Mouse (Mus musculus) forebrain, embryonic 14.5 days (tissue): ENCODE data around the gene Crb1. TPM values are rescaled to one million over a fixed set of nuclear protein-coding genes. Genes with fewer than 3 reads are reported as not detected.
"Not testable (repeated sequence)": the region's sequence is repeated elsewhere in the genome, so short reads cannot be mapped to it uniquely, and the experiment has no call there.

Experiments
- ATAC-seq: fragments of 200-750 bp; cut with Nextera tagmentation; 2 replicates; pipeline ENCODE4 v1.8.0; 2017; ENCODE audit warnings: mild to moderate bottlenecking, moderate library complexity
- DNase-seq: peaks from one replicate; pipeline ENCODE4 v3.0.0-alpha.2; 2015; ENCODE audit warnings: low spot score
- H3K27ac ChIP-seq: fragments of 300-500 bp; sonication (generic); 2 replicates; pipeline ENCODE4 v1.5.1; 2014; ENCODE audit warnings: low read depth, mild to moderate bottlenecking, control low read depth, low read length, moderate library complexity
- H3K27me3 ChIP-seq: fragments of 300-500 bp; sonication (generic); replicated peaks from 2 replicates; pipeline ENCODE4 v1.6.1; 2014; ENCODE audit warnings: low read length, control low read depth, mixed read lengths; ENCODE audit not compliant: control insufficient read depth, insufficient read depth
- H3K36me3 ChIP-seq: fragments of 300-500 bp; sonication (generic); 2 replicates; pipeline ENCODE4 v1.6.1; 2014; ENCODE audit warnings: low read length, control low read depth; ENCODE audit not compliant: control insufficient read depth, insufficient read depth
- H3K4me1 ChIP-seq: fragments of 300-500 bp; sonication (generic); 2 replicates; pipeline ENCODE4 v1.6.1; 2014; ENCODE audit warnings: antibody characterized with exemption, low read length, control low read depth; ENCODE audit not compliant: control insufficient read depth, insufficient read depth
- H3K4me2 ChIP-seq: fragments of 300-500 bp; sonication (generic); 2 replicates; pipeline ENCODE4 v1.6.1; 2014; ENCODE audit warnings: mild to moderate bottlenecking, control low read depth, low read length
- H3K4me3 ChIP-seq: fragments of 300-500 bp; sonication (generic); 2 replicates; pipeline ENCODE4 v1.5.1; 2014; ENCODE audit warnings: low read depth, low read length, control low read depth
- H3K9ac ChIP-seq: fragments of 300-500 bp; sonication (generic); 2 replicates; pipeline ENCODE4 v1.6.1; 2014; ENCODE audit warnings: mild to moderate bottlenecking, low read length, control low read depth, moderate library complexity
- H3K9me3 ChIP-seq: fragments of 300-500 bp; sonication (generic); replicated peaks from 2 replicates; pipeline ENCODE4 v1.6.1; 2016; ENCODE audit warnings: low read length, control low read depth, mixed read lengths; ENCODE audit not compliant: control insufficient read depth
- WGBS: fragments of 180-500 bp; shearing (Covaris S2); extraction: QIAGEN DNeasy Blood & Tissue Kit; methylation state at CpG from one replicate; pipeline ENCODE4 v1.1.7; 2014; 5-methylcytosine and 5-hydroxymethylcytosine counted together
- polyA plus RNA-seq: library from polyadenylated mRNA; unstranded; fragments of >200 nt; fragmentation: Nextera tagmentation; extraction: Ambion mirVana; gene quantifications from 2 replicates; pipeline ENCODE4 v1.2.1, GENCODE M21; 2014

The Crb1 gene
- polyA plus RNA-seq, 1 experiment from 2014 or later: 1.8 TPM

DNA sequence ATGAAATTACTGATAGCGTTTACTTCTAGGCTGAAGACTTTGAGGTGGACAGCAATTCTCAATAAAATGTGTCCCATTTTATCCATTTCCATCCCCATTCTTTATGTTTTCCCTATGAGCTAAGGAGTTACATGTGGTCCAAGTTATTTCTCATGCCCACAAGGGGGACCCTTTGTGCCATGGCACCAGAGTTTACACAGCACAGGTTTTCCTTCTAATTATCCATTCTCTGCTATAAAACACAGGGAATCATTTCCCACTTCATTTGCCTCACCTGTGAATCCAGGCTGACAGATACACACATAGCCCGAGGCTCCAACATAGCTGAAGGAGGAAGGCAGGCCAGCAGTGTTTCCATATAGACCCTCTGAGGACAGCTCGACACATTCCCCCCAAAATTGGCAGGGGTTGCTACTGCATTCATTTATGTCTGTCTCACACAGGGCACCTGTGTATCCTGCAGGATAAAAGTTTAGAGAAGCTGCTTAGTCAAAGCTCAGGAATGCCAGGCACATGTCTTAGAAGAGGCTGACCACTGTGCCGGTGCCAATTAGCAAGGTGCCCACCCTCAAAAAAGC lies 62.5 kb downstream of the Crb1 start:
- DNase-seq: peak; percentile 50
- Histone ChIP-seq H3K4me3 (no peak overlapping the region), H3K27ac (no peak overlapping the region), H3K9ac (no peak overlapping the region), H3K36me3 (no peaks in the 10 kb centered on the region), H3K9me3 (no peaks in the 10 kb centered on the region), H3K27me3 (no peaks in the 10 kb centered on the region), H3K4me2 (no peak overlapping the region), H3K4me1 (no peaks in the 10 kb centered on the region)
- 72% methylated on average over 4 of the region's 4 CpGs for WGBS
- peak; percentile 69; the same call in 1 of the 2 replicates for ATAC-seq

DNA sequence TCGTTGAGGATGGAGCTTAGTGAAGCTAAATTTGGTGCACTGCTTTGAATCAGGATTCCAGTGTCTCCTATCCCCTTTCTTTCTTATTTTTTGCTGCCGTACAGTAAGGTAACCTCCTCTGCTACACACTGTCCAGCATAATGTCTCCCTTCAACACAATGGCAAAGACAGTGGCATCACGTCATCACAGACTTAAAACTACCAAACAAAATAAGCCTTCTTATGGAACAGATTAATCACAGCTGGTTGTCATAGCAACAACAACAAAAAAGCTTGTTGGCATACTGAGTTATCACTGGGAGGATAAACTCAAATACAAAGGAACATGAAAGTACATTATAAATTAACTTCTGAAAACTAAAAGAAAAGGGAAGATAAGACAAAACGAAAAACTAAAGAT lies 68.0 kb downstream of the Crb1 start:
- Histone ChIP-seq H3K4me2 (no peak overlapping the region), H3K36me3 (no peaks in the 10 kb centered on the region), H3K4me1 (no peaks in the 10 kb centered on the region), H3K9me3 (no peaks in the 10 kb centered on the region), H3K27ac (no peak overlapping the region), H3K27me3 (no peaks in the 10 kb centered on the region), H3K9ac (no peak overlapping the region), H3K4me3 (no peak overlapping the region)
- WGBS: 50% methylated on average over 4 of the region's 4 CpGs
- ATAC-seq: no peak
- DNase-seq: peak; percentile 34

DNA sequence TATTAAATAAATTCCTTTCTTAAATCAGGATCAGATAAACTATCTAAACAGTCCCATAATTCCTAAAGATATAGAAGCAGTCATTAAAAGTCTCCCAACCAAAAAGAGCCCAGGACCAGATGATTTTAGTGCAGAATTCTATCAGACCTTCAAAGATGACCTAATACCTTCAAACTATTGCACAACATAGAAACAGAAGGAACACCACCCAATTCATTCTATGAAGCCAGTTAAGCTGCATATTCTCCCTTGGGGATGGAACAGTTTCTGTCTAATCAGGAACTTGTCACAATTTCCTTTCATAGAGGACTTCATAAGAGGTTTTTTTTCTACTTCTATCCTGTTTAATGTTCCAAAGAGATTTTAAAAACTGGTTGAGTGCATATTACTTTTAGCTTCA lies 74.4 kb downstream of the Crb1 start:
- not testable (repeated sequence) for H3K4me2 ChIP-seq, H3K27me3 ChIP-seq, DNase-seq, H3K9me3 ChIP-seq, H3K4me3 ChIP-seq, H3K36me3 ChIP-seq, H3K9ac ChIP-seq, ATAC-seq, H3K4me1 ChIP-seq, H3K27ac ChIP-seq

DNA sequence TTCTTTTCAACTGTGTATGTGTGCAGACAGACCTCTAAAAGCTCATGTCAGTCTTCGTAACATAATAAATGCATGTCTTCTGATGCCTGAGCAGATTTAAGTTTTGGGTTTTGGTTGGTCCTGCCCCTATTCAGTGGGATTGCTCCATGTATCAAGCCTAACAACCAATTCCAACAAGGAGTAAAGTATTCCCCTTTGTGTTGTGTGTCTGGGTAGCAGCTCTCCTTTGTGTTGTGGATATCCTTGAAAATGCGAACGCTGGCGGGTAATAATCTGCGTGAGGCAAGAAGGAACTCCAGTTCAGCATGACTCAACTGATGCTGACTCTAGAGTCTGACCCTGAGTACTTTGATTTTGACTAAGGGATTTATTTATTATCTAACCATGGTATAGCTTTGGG lies 75.1 kb downstream of the Crb1 start:
- no peak overlapping the region for H3K4me2 ChIP-seq
- no peaks in the 10 kb centered on the region for H3K9me3 ChIP-seq
- H3K4me1 ChIP-seq: 0 out of 2 replicates have a peak, but pooled peaks cover 3% of the 10 kb centered on the region
- H3K4me3 ChIP-seq: no peak overlapping the region
- no peaks in the 10 kb centered on the region for H3K27me3 ChIP-seq
- no peaks in the 10 kb centered on the region for H3K36me3 ChIP-seq
- no peak for ATAC-seq
- H3K9ac ChIP-seq: no peak overlapping the region
- no peak overlapping the region for H3K27ac ChIP-seq
- no peak for DNase-seq
- 45% methylated on average over 5 of the region's 5 CpGs for WGBS

DNA sequence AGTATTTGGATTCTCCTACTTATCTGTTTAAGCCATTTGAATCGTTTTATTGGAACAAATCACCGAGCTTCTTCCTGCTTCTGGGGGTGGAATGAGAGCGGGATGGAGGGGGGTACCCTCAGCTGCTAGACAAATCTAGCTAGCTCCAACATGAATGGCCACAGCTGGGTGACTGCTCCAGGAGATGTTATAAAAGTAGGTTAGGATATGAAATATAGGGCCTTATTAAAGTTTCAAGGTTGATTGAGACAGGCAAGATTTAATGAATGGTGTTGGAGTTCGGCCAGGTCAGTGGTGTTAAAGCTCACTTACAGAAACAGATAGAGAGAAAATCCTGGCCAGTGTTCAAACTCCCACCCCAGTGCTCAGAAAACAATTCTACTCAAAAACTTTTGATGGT lies 84.9 kb downstream of the Crb1 start:
- Histone ChIP-seq H3K36me3 (no peaks in the 10 kb centered on the region), H3K9me3 (no peaks in the 10 kb centered on the region), H3K4me2 (no peak overlapping the region), H3K9ac (no peak overlapping the region), H3K27ac (no peak overlapping the region), H3K4me3 (no peak overlapping the region), H3K27me3 (no peaks in the 10 kb centered on the region), H3K4me1 (no peaks in the 10 kb centered on the region)
- ATAC-seq: peak; percentile 46; the same call in 1 of the 2 replicates
- DNase-seq: peak; percentile 15
- WGBS: 53% methylated on average over 4 of the region's 4 CpGs

DNA sequence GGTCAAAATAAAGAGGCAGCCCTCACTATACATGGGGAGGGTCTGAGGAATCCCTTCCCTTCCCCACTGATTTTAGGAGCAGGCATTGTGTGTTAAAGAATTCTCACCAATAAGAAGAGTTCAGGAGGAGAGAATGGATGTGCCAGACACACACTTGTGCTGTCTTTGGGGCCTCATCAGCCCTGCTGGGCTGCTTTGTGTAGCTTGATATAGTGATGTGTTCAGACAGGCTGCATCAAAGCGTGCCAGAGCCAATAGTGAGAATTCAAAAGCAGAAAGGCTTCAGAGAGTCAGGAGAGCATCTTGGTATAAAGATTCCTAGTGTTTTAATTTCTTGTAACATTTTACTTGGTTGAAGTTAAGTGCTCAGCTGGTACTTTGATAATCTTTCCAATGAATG lies 85.3 kb downstream of the Crb1 start:
- no peak overlapping the region for H3K9ac ChIP-seq
- H3K27me3 ChIP-seq: no peaks in the 10 kb centered on the region
- H3K27ac ChIP-seq: no peak overlapping the region
- H3K4me3 ChIP-seq: no peak overlapping the region
- H3K9me3 ChIP-seq: no peaks in the 10 kb centered on the region
- DNase-seq (peak; percentile 49), ATAC-seq (peak; percentile 71)
- H3K4me2 ChIP-seq: no peak overlapping the region
- no peaks in the 10 kb centered on the region for H3K36me3 ChIP-seq
- WGBS: 22% methylated on average over 1 of the region's 1 CpGs
- no peaks in the 10 kb centered on the region for H3K4me1 ChIP-seq

DNA sequence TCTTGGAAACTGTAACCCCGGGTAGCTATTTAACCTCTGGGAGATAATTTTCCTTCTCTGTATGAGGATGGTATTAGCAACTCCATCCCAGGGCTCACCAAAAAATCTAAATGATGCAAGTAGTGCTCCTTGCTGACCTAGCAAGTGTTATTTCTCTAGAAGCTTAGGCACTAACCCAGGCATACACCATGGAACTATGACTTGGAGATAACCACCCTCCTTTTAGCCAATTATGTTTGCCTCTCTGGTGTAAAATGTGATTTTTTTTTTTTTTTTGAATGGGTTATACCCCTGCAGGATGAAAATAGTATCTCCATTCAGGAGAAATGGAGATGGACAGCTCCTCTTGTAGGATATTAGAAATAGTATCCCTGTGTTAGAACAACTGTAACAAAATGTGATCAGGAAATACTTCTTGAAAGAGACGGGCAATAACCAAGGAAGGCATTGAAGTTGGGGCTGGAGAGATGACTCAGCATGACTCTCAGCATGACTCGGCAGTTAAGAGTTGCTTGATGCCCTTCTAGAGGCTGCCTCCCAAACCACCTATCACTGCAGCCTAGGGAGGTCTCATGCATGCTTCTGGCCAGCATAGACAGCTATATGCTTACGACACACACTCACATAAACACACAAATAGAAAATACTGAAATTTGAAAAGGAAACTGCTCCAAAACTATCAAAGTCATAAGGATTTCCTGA lies 100.1 kb downstream of the Crb1 start:
- 90% methylated on average over 4 of the region's 4 CpGs for WGBS

DNA sequence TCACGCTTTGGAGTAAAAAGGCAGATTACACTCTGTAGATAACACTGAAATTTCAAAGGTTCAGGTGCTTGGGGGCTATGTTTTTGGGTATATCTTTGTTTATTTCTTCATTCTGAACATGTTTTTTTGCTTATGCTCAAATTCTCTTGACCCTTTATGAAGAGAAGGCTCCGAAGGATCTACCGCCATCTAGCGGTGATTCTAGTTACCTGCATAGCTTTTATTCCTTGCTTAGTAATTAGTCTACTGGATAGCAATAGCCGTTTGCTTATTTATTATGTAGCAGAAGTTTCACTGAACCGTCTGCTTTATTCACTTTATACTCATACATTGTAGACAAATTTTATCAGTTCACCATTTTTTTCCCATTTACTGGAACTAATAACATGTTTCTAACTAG lies 109.1 kb downstream of the Crb1 start:
- ATAC-seq (peak; percentile 77), DNase-seq (peak; percentile 92)
- H3K4me1 ChIP-seq: no peaks in the 10 kb centered on the region
- no peak overlapping the region for H3K4me2 ChIP-seq
- no peak overlapping the region for H3K9ac ChIP-seq
- H3K9me3 ChIP-seq: no peaks in the 10 kb centered on the region
- H3K36me3 ChIP-seq: no peaks in the 10 kb centered on the region
- no peak overlapping the region for H3K27ac ChIP-seq
- 19% methylated on average over 6 of the region's 6 CpGs for WGBS
- H3K27me3 ChIP-seq: no peaks in the 10 kb centered on the region
- no peak overlapping the region for H3K4me3 ChIP-seq

More for the DNA sequence above, 100.1 kb downstream of the Crb1 start:
- H3K27me3 ChIP-seq: no peaks in the 10 kb centered on the region
- no peaks in the 10 kb centered on the region for H3K36me3 ChIP-seq
- H3K9me3 ChIP-seq: no peaks in the 10 kb centered on the region
- no peak overlapping the region for H3K27ac ChIP-seq
- no peaks in the 10 kb centered on the region for H3K4me1 ChIP-seq
- no peak overlapping the region for H3K4me2 ChIP-seq
- DNase-seq (no peak), ATAC-seq (no peak)
- H3K9ac ChIP-seq: no peak overlapping the region
- no peak overlapping the region for H3K4me3 ChIP-seq

DNA sequence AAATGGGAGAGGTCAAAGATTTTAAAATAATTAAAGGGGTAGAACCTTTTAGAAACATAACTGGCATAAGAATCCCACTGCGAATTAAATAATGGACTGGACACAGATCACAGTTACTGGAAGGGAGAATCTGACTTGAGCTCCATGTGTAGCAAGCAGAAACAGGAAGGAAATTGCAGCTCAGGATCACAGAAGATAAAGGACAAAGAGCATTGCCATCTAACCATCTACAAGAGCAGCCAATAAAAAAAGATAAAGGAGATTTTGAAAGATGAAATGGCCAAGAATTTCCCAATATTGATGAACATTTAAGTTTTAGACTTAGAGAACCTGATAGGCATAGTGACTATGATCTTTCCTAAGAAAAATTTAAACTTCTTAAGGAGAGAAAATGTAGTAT lies 112.7 kb downstream of the Crb1 start:
- Histone ChIP-seq H3K4me2 (no peak overlapping the region), H3K27me3 (no peaks in the 10 kb centered on the region), H3K4me1 (no peaks in the 10 kb centered on the region), H3K9ac (no peak overlapping the region), H3K27ac (no peak overlapping the region), H3K4me3 (no peak overlapping the region), H3K36me3 (no peaks in the 10 kb centered on the region), H3K9me3 (no peaks in the 10 kb centered on the region)
- no peak for DNase-seq
- ATAC-seq: no peak
- 97% methylated on average over 1 of the region's 1 CpGs for WGBS
